Mouse (Mus musculus): ENCODE measurements around the gene Lingo3. TPM values are rescaled to one million over a fixed set of nuclear protein-coding genes. Genes with fewer than 3 reads are reported as not detected.
A peak's percentile ranks its signal among the peaks of the same experiment; 100 is the strongest.
"Not testable (repeated sequence)": the region's sequence is repeated elsewhere in the genome, so short reads cannot be mapped to it uniquely, and the experiment has no call there.

The Lingo3 gene
- total and polyA plus RNA-seq, 3 experiments, result 0.05 TPM; not detected in 2

- Histone ChIP-seq H3K9me3 (replicated peaks) (peaks cover 18% of the 10 kb centered on the region), H3K36me3 (replicated peaks) (peaks cover 11% of the 10 kb centered on the region), H3K27me3 (ENCODE audit: insufficient read depth, low read length) (peaks cover 68% of the 10 kb centered on the region), H3K4me1 (ENCODE audit: insufficient read depth, low read depth, low read length) (peaks cover 39% of the 10 kb centered on the region), H3K4me3 (ENCODE audit: low read depth, low read length) (peak overlapping the region; percentile 6; the same call in 1 of the 2 replicates)
- DNase-seq (ENCODE audit: low spot score), result no peak
- ATAC-seq (ENCODE audit: extremely low read depth, insufficient number of reproducible peaks, low FRiP score, poor library complexity, severe bottlenecking), result no peak
- no peak for TF ChIP-seq GATA2 (IDR thresholded peaks at IDR 0.05; ENCODE audit: borderline replicate concordance, low read depth, low read length)
- no peak for TF ChIP-seq TAL1 (conservative IDR thresholded peaks at IDR 0.05; ENCODE audit: low read depth, low read length)
- no peak for TF ChIP-seq GATA1 (IDR thresholded peaks at IDR 0.05; ENCODE audit: borderline replicate concordance, low read length)
- TF ChIP-seq CTCF (IDR thresholded peaks at IDR 0.05; ENCODE audit: low read depth, low read length), result no peak
- no peak for TF ChIP-seq POLR2AphosphoS5 (IDR thresholded peaks at IDR 0.05; ENCODE audit: insufficient replicate concordance, low read depth, low read length)
Measured at GRCm38 (mm10) chr10:80835617-80836016, 8.2 kb downstream of the Lingo3 start.

- TF ChIP-seq GATA1 (IDR thresholded peaks at IDR 0.05; ENCODE audit: borderline replicate concordance, low read length), result no peak
- no peak for TF ChIP-seq TAL1 (conservative IDR thresholded peaks at IDR 0.05; ENCODE audit: low read depth, low read length)
- TF ChIP-seq POLR2AphosphoS5 (IDR thresholded peaks at IDR 0.05; ENCODE audit: insufficient replicate concordance, low read depth, low read length), result no peak
- no peak for TF ChIP-seq GATA2 (IDR thresholded peaks at IDR 0.05; ENCODE audit: borderline replicate concordance, low read depth, low read length)
- no peak for TF ChIP-seq CTCF (IDR thresholded peaks at IDR 0.05; ENCODE audit: low read depth, low read length)
- Histone ChIP-seq H3K9me3 (replicated peaks) (peaks cover 18% of the 10 kb centered on the region), H3K36me3 (replicated peaks) (peaks cover 37% of the 10 kb centered on the region), H3K4me3 (ENCODE audit: low read depth, low read length) (no peak overlapping the region), H3K4me1 (ENCODE audit: insufficient read depth, low read depth, low read length) (peaks cover 58% of the 10 kb centered on the region), H3K27me3 (ENCODE audit: insufficient read depth, low read length) (peaks cover 47% of the 10 kb centered on the region)
- ATAC-seq (ENCODE audit: extremely low read depth, insufficient number of reproducible peaks, low FRiP score, poor library complexity, severe bottlenecking), result no peak
- DNase-seq (ENCODE audit: low spot score), result no peak
Measured at GRCm38 (mm10) chr10:80832818-80833217, 11.0 kb downstream of the Lingo3 start.

DNA sequence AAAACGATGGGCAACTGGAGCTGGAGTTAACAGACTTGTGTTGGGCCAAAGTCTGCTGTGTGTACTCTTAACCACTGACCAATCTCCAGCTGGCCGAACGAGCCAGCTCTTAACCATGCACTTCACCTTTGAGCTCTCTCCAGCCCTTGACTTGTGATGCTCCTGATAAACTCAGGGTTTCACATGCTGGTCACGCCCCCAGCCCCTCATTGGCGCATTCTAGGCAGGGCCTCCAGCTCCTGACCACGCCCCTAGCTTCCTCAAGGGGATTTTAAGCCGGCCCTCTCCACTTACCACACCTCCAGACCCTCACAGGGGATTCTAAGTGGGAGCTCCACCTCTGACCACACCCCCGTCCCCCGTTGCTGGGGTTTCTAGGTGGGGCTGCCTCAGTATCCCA is 12.7 kb downstream of the Lingo3 start:
- peaks cover 18% of the 10 kb centered on the region for H3K9me3 ChIP-seq (replicated peaks)
- peaks cover 55% of the 10 kb centered on the region for H3K4me1 ChIP-seq (ENCODE audit: insufficient read depth, low read depth, low read length)
- peaks cover 30% of the 10 kb centered on the region for H3K27me3 ChIP-seq (ENCODE audit: insufficient read depth, low read length)
- H3K4me3 ChIP-seq (ENCODE audit: low read depth, low read length), result no peak overlapping the region
- TF ChIP-seq CTCF (IDR thresholded peaks at IDR 0.05; ENCODE audit: low read depth, low read length) (no peak), GATA2 (IDR thresholded peaks at IDR 0.05; ENCODE audit: borderline replicate concordance, low read depth, low read length) (no peak), GATA1 (IDR thresholded peaks at IDR 0.05; ENCODE audit: borderline replicate concordance, low read length) (no peak), POLR2AphosphoS5 (IDR thresholded peaks at IDR 0.05; ENCODE audit: insufficient replicate concordance, low read depth, low read length) (no peak), TAL1 (conservative IDR thresholded peaks at IDR 0.05; ENCODE audit: low read depth, low read length) (no peak)
- DNase-seq (ENCODE audit: low spot score), result peak; percentile 54
- peaks cover 41% of the 10 kb centered on the region for H3K36me3 ChIP-seq (replicated peaks)
- no peak; the same call in 1 of the 2 replicates for ATAC-seq (ENCODE audit: extremely low read depth, insufficient number of reproducible peaks, low FRiP score, poor library complexity, severe bottlenecking)

GRCm38 (mm10) chr10:80829359-80830278 is 14.2 kb downstream of the Lingo3 start:
- Histone ChIP-seq H3K36me3 (replicated peaks) (peaks cover 41% of the 10 kb centered on the region), H3K27me3 (ENCODE audit: insufficient read depth, low read length) (peaks cover 15% of the 10 kb centered on the region), H3K4me3 (ENCODE audit: low read depth, low read length) (no peak overlapping the region), H3K9me3 (replicated peaks) (peaks cover 5% of the 10 kb centered on the region), H3K4me1 (ENCODE audit: insufficient read depth, low read depth, low read length) (peaks cover 57% of the 10 kb centered on the region)
- no peak for TF ChIP-seq TAL1 (conservative IDR thresholded peaks at IDR 0.05; ENCODE audit: low read depth, low read length)
- TF ChIP-seq GATA1 (IDR thresholded peaks at IDR 0.05; ENCODE audit: borderline replicate concordance, low read length), result no peak
- no peak for TF ChIP-seq CTCF (IDR thresholded peaks at IDR 0.05; ENCODE audit: low read depth, low read length)
- no peak for TF ChIP-seq GATA2 (IDR thresholded peaks at IDR 0.05; ENCODE audit: borderline replicate concordance, low read depth, low read length)
- TF ChIP-seq POLR2AphosphoS5 (IDR thresholded peaks at IDR 0.05; ENCODE audit: insufficient replicate concordance, low read depth, low read length), result no peak
- ATAC-seq (ENCODE audit: extremely low read depth, insufficient number of reproducible peaks, low FRiP score, poor library complexity, severe bottlenecking), result no peak
- DNase-seq (ENCODE audit: low spot score), result no peak

- peaks cover 64% of the 10 kb centered on the region for H3K4me1 ChIP-seq (ENCODE audit: insufficient read depth, low read depth, low read length)
- DNase-seq (ENCODE audit: low spot score); H3K9me3 ChIP-seq (replicated peaks); H3K27me3 ChIP-seq (ENCODE audit: insufficient read depth, low read length); ATAC-seq (ENCODE audit: extremely low read depth, insufficient number of reproducible peaks, low FRiP score, poor library complexity, severe bottlenecking): not testable (repeated sequence)
- peaks cover 41% of the 10 kb centered on the region for H3K36me3 ChIP-seq (replicated peaks)
- peak overlapping the region; percentile 77; the same call in 1 of the 2 replicates for H3K4me3 ChIP-seq (ENCODE audit: low read depth, low read length)
Measured at GRCm38 (mm10) chr10:80828587-80828986, 15.3 kb downstream of the Lingo3 start.

DNA sequence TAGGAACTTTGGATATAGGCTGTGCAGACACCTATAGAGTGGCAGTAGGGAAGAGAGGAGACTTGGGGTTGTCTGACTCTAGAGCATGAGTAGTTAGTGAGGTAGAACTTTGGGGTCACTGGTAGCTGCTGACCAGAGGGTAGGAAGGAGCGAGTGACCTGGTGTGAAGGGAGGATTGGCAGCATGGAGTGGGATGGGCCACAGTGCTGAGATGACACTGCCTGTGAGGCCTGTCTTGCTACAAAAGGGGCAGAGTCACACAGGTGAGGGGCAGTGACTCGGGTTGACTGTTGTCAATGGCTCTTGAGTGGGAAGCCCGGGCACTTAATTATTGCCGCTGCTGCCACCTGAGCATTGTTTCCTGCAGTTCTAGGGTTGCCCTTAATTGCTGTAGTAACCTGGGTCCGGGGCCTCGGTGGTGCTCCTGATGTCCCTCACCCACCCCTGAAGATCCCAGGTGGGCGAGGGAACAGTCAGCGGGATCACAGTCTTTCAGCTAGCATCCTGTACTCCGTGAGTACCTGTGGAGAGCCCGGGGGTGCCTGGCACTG is 15.9 kb downstream of the Lingo3 start:
- Histone ChIP-seq H3K4me1 (ENCODE audit: insufficient read depth, low read depth, low read length) (peaks cover 64% of the 10 kb centered on the region), H3K4me3 (ENCODE audit: low read depth, low read length) (peak overlapping the region; percentile 77), H3K27me3 (ENCODE audit: insufficient read depth, low read length) (peaks cover 4% of the 10 kb centered on the region), H3K36me3 (replicated peaks) (peaks cover 41% of the 10 kb centered on the region), H3K9me3 (replicated peaks) (no peaks in the 10 kb centered on the region)
- DNase-seq (ENCODE audit: low spot score) (no peak), ATAC-seq (ENCODE audit: extremely low read depth, insufficient number of reproducible peaks, low FRiP score, poor library complexity, severe bottlenecking) (no peak)
- no peak for TF ChIP-seq GATA1 (IDR thresholded peaks at IDR 0.05; ENCODE audit: borderline replicate concordance, low read length)
- no peak for TF ChIP-seq GATA2 (IDR thresholded peaks at IDR 0.05; ENCODE audit: borderline replicate concordance, low read depth, low read length)
- no peak for TF ChIP-seq POLR2AphosphoS5 (IDR thresholded peaks at IDR 0.05; ENCODE audit: insufficient replicate concordance, low read depth, low read length)
- TF ChIP-seq TAL1 (conservative IDR thresholded peaks at IDR 0.05; ENCODE audit: low read depth, low read length), result no peak
- no peak for TF ChIP-seq CTCF (IDR thresholded peaks at IDR 0.05; ENCODE audit: low read depth, low read length)

Measured in G1E (cell line).